Mouse (Mus musculus): ENCODE measurements around the gene Gadd45gip1. TPM values are rescaled to one million over a fixed set of nuclear protein-coding genes. Genes with fewer than 3 reads are reported as not detected.

The Gadd45gip1 gene
- polyA plus RNA-seq, 1 experiment from 2014 or later, result 90.6 TPM

GRCm38 (mm10) chr8:84847684-84848435 lies 16.5 kb downstream of the Gadd45gip1 start:
- H3K4me3 ChIP-seq (ENCODE audit: low read depth, low read length), result peak overlapping the region; percentile 97
- no peaks in the 10 kb centered on the region for H3K27me3 ChIP-seq (replicated peaks; ENCODE audit: control insufficient read depth, insufficient read depth, low read length)
- peaks cover 27% of the 10 kb centered on the region for H3K4me1 ChIP-seq (replicated peaks; ENCODE audit: control insufficient read depth, insufficient read depth, low read length)
- peaks cover 30% of the 10 kb centered on the region for H3K36me3 ChIP-seq (ENCODE audit: control insufficient read depth, insufficient read depth, low read length)
- H3K4me2 ChIP-seq, result peak overlapping the region; percentile 95
- WGBS, result 22% methylated on average over 6 of the region's 6 CpGs
- ATAC-seq (replicated peaks; ENCODE audit: low FRiP score) (no peak), DNase-seq (ENCODE audit: low spot score) (no peak)
- no peaks in the 10 kb centered on the region for H3K9me3 ChIP-seq (ENCODE audit: control insufficient read depth, low read length)
- H3K9ac ChIP-seq (ENCODE audit: low read depth, low read length), result peak overlapping the region; percentile 87
- peak overlapping the region; percentile 94 for H3K27ac ChIP-seq (ENCODE audit: low read depth, low read length)

GRCm38 (mm10) chr8:84856434-84856833 lies 25.1 kb downstream of the Gadd45gip1 start:
- Histone ChIP-seq H3K9ac (ENCODE audit: low read depth, low read length) (no peak overlapping the region), H3K27ac (ENCODE audit: low read depth, low read length) (no peak overlapping the region)

GRCm38 (mm10) chr8:84856864-84857441 lies 25.6 kb downstream of the Gadd45gip1 start, which contains the start of gene Farsa:
Farsa (plus strand) TSS chr8:84856989.
- WGBS, result under 1% methylated on average over 39 of the region's 39 CpGs
- no peaks in the 10 kb centered on the region for H3K9me3 ChIP-seq (ENCODE audit: control insufficient read depth, low read length)
- no peaks in the 10 kb centered on the region for H3K27me3 ChIP-seq (replicated peaks; ENCODE audit: control insufficient read depth, insufficient read depth, low read length)
- peak within 1 kb of the TSS; percentile 90 for H3K27ac ChIP-seq (ENCODE audit: low read depth, low read length)
- peaks cover 21% of the 10 kb centered on the region for H3K36me3 ChIP-seq (ENCODE audit: control insufficient read depth, insufficient read depth, low read length)
- H3K4me3 ChIP-seq (ENCODE audit: low read depth, low read length), result peak within 1 kb of the TSS; percentile 95
- peaks cover 12% of the 10 kb centered on the region for H3K4me1 ChIP-seq (replicated peaks; ENCODE audit: control insufficient read depth, insufficient read depth, low read length)
- peak within 1 kb of the TSS; percentile 91 for H3K4me2 ChIP-seq
- peak within 1 kb of the TSS; percentile 98 for H3K9ac ChIP-seq (ENCODE audit: low read depth, low read length)
- ATAC-seq (replicated peaks; ENCODE audit: low FRiP score) (peak; percentile 91), DNase-seq (ENCODE audit: low spot score) (peak; percentile 91)

More at GRCm38 (mm10) chr8:84856434-84856833, 25.1 kb downstream of the Gadd45gip1 start:
- peaks cover 12% of the 10 kb centered on the region for H3K4me1 ChIP-seq (replicated peaks; ENCODE audit: control insufficient read depth, insufficient read depth, low read length)
- WGBS, result 83% methylated on average over 3 of the region's 3 CpGs
- H3K4me3 ChIP-seq (ENCODE audit: low read depth, low read length), result peak overlapping the region; percentile 95
- H3K4me2 ChIP-seq, result no peak overlapping the region; the same call in 1 of the 2 replicates
- peaks cover 17% of the 10 kb centered on the region for H3K36me3 ChIP-seq (ENCODE audit: control insufficient read depth, insufficient read depth, low read length)
- ATAC-seq (replicated peaks; ENCODE audit: low FRiP score), result peak; percentile 29
- no peaks in the 10 kb centered on the region for H3K27me3 ChIP-seq (replicated peaks; ENCODE audit: control insufficient read depth, insufficient read depth, low read length)
- H3K9me3 ChIP-seq (ENCODE audit: control insufficient read depth, low read length), result no peaks in the 10 kb centered on the region
- no peak for DNase-seq (ENCODE audit: low spot score)

- WGBS, result 11% methylated on average over 43 of the region's 46 CpGs
- Histone ChIP-seq H3K27ac (ENCODE audit: low read depth, low read length) (peak within 1 kb of the TSS; percentile 80), H3K4me2 (peak within 1 kb of the TSS; percentile 99), H3K27me3 (replicated peaks; ENCODE audit: control insufficient read depth, insufficient read depth, low read length) (no peaks in the 10 kb centered on the region), H3K36me3 (ENCODE audit: control insufficient read depth, insufficient read depth, low read length) (peaks cover 17% of the 10 kb centered on the region), H3K4me3 (ENCODE audit: low read depth, low read length) (peak within 1 kb of the TSS; percentile 55), H3K4me1 (replicated peaks; ENCODE audit: control insufficient read depth, insufficient read depth, low read length) (peaks cover 26% of the 10 kb centered on the region), H3K9ac (ENCODE audit: low read depth, low read length) (peak within 1 kb of the TSS; percentile 68), H3K9me3 (ENCODE audit: control insufficient read depth, low read length) (no peaks in the 10 kb centered on the region)
- peak; percentile 86 for DNase-seq (ENCODE audit: low spot score)
- ATAC-seq (replicated peaks; ENCODE audit: low FRiP score), result peak; percentile 78
These were observed 40.3 kb downstream of the Gadd45gip1 start, which contains the start of gene Syce2 for GRCm38 (mm10) chr8:84871376-84872308. Syce2 (plus strand) TSS chr8:84872111.

GRCm38 (mm10) chr8:84872309-84872965 lies 41.1 kb downstream of the Gadd45gip1 start:
- H3K9me3 ChIP-seq (ENCODE audit: control insufficient read depth, low read length), result no peaks in the 10 kb centered on the region
- peaks cover 14% of the 10 kb centered on the region for H3K36me3 ChIP-seq (ENCODE audit: control insufficient read depth, insufficient read depth, low read length)
- peak overlapping the region; percentile 80 for H3K27ac ChIP-seq (ENCODE audit: low read depth, low read length)
- ATAC-seq (replicated peaks; ENCODE audit: low FRiP score) (peak; percentile 67), DNase-seq (ENCODE audit: low spot score) (peak; percentile 53)
- 3% methylated on average over 54 of the region's 54 CpGs for WGBS
- peak overlapping the region; percentile 68 for H3K9ac ChIP-seq (ENCODE audit: low read depth, low read length)
- H3K4me2 ChIP-seq, result peak overlapping the region; percentile 99
- peak overlapping the region; percentile 55 for H3K4me3 ChIP-seq (ENCODE audit: low read depth, low read length)
- H3K4me1 ChIP-seq (replicated peaks; ENCODE audit: control insufficient read depth, insufficient read depth, low read length), result peaks cover 29% of the 10 kb centered on the region
- H3K27me3 ChIP-seq (replicated peaks; ENCODE audit: control insufficient read depth, insufficient read depth, low read length), result no peaks in the 10 kb centered on the region

- Histone ChIP-seq H3K4me2 (peak overlapping the region; percentile 99), H3K36me3 (ENCODE audit: control insufficient read depth, insufficient read depth, low read length) (peaks cover 8% of the 10 kb centered on the region), H3K27me3 (replicated peaks; ENCODE audit: control insufficient read depth, insufficient read depth, low read length) (no peaks in the 10 kb centered on the region), H3K9ac (ENCODE audit: low read depth, low read length) (peak overlapping the region; percentile 68), H3K9me3 (ENCODE audit: control insufficient read depth, low read length) (no peaks in the 10 kb centered on the region), H3K4me3 (ENCODE audit: low read depth, low read length) (peak overlapping the region; percentile 55), H3K4me1 (replicated peaks; ENCODE audit: control insufficient read depth, insufficient read depth, low read length) (peaks cover 29% of the 10 kb centered on the region), H3K27ac (ENCODE audit: low read depth, low read length) (no peak overlapping the region)
- ATAC-seq (replicated peaks; ENCODE audit: low FRiP score) (no peak), DNase-seq (ENCODE audit: low spot score) (no peak)
- WGBS, result 72% methylated on average over 4 of the region's 4 CpGs
These were observed 41.7 kb downstream of the Gadd45gip1 start for GRCm38 (mm10) chr8:84873016-84873415.

- H3K27me3 ChIP-seq (replicated peaks; ENCODE audit: control insufficient read depth, insufficient read depth, low read length), result no peaks in the 10 kb centered on the region
- H3K36me3 ChIP-seq (ENCODE audit: control insufficient read depth, insufficient read depth, low read length), result 0 out of 2 replicates have a peak, but pooled peaks cover 2% of the 10 kb centered on the region
- WGBS, result 69% methylated on average over 3 of the region's 3 CpGs
- no peak for ATAC-seq (replicated peaks; ENCODE audit: low FRiP score)
- H3K27ac ChIP-seq (ENCODE audit: low read depth, low read length), result peak overlapping the region; percentile 43; the same call in 1 of the 2 replicates
- no peak overlapping the region for H3K9ac ChIP-seq (ENCODE audit: low read depth, low read length)
- DNase-seq (ENCODE audit: low spot score), result no peak
- H3K4me3 ChIP-seq (ENCODE audit: low read depth, low read length), result no peak overlapping the region
- no peaks in the 10 kb centered on the region for H3K9me3 ChIP-seq (ENCODE audit: control insufficient read depth, low read length)
- no peak overlapping the region; the same call in 1 of the 2 replicates for H3K4me2 ChIP-seq
- peaks cover 29% of the 10 kb centered on the region for H3K4me1 ChIP-seq (replicated peaks; ENCODE audit: control insufficient read depth, insufficient read depth, low read length)
These were observed 43.0 kb downstream of the Gadd45gip1 start for GRCm38 (mm10) chr8:84874339-84874738.
